In genomic region chr8:93945781-93946180, GRCm38 (mm10) we compare ENCODE assay signal across 23 mouse cellular contexts.
DNase-seq lines count a peak whose midpoint lies in the region; ATAC-seq and TF ChIP-seq lines count a peak whose summit lies in the region.
"Had no signal": no experiment of that assay in that cellular context is flagged by ENCODE, and none has a peak within 500 bp of the region (broad histone marks: within the 10 kb centered on the region; RNA-seq: fewer than 3 reads in every experiment).

No protein-coding gene starts in this region.

- intact Hi-C loops in heart, postnatal 25 days (cut with DNase I): no loop called here

- ATAC-seq in heart, embryonic 12.5 days (ENCODE audit: insufficient number of reproducible peaks, low FRiP score): peak; percentile 37; the same call in 1 of the 2 replicates
- ATAC-seq in hindbrain, embryonic 16.5 days: 0 out of 2 replicates have a peak, but pooled peaks have one; percentile 7
- no peak for ATAC-seq in hindbrain, postnatal 0 days
- ATAC-seq: activated CD4-positive, CD25-positive, alpha-beta regulatory T cell, adult 4 months; forebrain, embryonic 16.5 days; inflammation-experienced regulatory T-cells, adult 6 months had no signal

- H3K27ac ChIP-seq in heart, embryonic 12.5 days (ENCODE audit: poor library complexity, severe bottlenecking): no peak overlapping the region
- H3K27ac ChIP-seq in hindbrain, embryonic 16.5 days (ENCODE audit: low read depth, low read length): no peak overlapping the region
- H3K27ac ChIP-seq in hindbrain, postnatal 0 days: no peak overlapping the region
- H3K27ac ChIP-seq: embryonic facial prominence, embryonic 13.5 days; forebrain, embryonic 12.5 days; gastrocnemius, adult 2 months; hindbrain, embryonic 10.5 days; hindbrain, embryonic 14.5 days had no signal

- peak; percentile 20 for DNase-seq in adrenal gland, adult 2 months
- no peak for DNase-seq in adrenal gland, postnatal 4 days (ENCODE audit: low spot score in 2 of 2)
- no peak for DNase-seq in heart, postnatal 25 days (ENCODE audit: low spot score)
- no peak for DNase-seq in hindbrain, postnatal 0 days (ENCODE audit: low spot score)
- DNase-seq in adipocyte (ENCODE audit: low spot score): peak; percentile 22
- DNase-seq in layer of hippocampus, adult 9-11 months: no peak
- DNase-seq: adrenal gland, postnatal 25 days; cerebellum, adult 18-20 months; cerebellum, adult 9-11 months; cerebellum, postnatal 36 days; gastrocnemius, adult 2 months; gastrocnemius, postnatal 25 days; heart, postnatal 14 days; kidney, adult 8-10 months had no signal

- H3K4me3 ChIP-seq in heart, embryonic 12.5 days: no peak overlapping the region
- no peak overlapping the region for H3K4me3 ChIP-seq in hindbrain, embryonic 16.5 days (ENCODE audit: low read length)
- H3K4me3 ChIP-seq in hindbrain, postnatal 0 days (ENCODE audit: low read length): no peak overlapping the region
- H3K4me3 ChIP-seq: embryonic facial prominence, embryonic 13.5 days; forebrain, embryonic 12.5 days; gastrocnemius, adult 2 months; hindbrain, embryonic 10.5 days had no signal

- 29% methylated on average over 4 of the region's 4 CpGs for WGBS in heart, embryonic 12.5 days
- WGBS in hindbrain, embryonic 16.5 days: 77% methylated on average over 4 of the region's 4 CpGs
- WGBS in hindbrain, postnatal 0 days: 74% methylated on average over 4 of the region's 4 CpGs

- H3K27me3 ChIP-seq in heart, embryonic 12.5 days (replicated peaks): no peaks in the 10 kb centered on the region
- no peaks in the 10 kb centered on the region for H3K27me3 ChIP-seq in hindbrain, embryonic 16.5 days (replicated peaks; ENCODE audit: control insufficient read depth, insufficient read depth, low read length)
- H3K27me3 ChIP-seq in hindbrain, postnatal 0 days (ENCODE audit: insufficient read depth, low read length): no peaks in the 10 kb centered on the region
- H3K27me3 ChIP-seq: embryonic facial prominence, embryonic 13.5 days; forebrain, embryonic 12.5 days had no signal

- 0 out of 2 replicates have a peak, but pooled peaks cover 4% of the 10 kb centered on the region for H3K36me3 ChIP-seq in heart, embryonic 12.5 days
- peaks cover 20% of the 10 kb centered on the region for H3K36me3 ChIP-seq in hindbrain, embryonic 16.5 days (ENCODE audit: control insufficient read depth, insufficient read depth, low read length)
- H3K36me3 ChIP-seq in hindbrain, postnatal 0 days (ENCODE audit: insufficient read depth, low read length): peaks cover 34% of the 10 kb centered on the region

- H3K9ac ChIP-seq in heart, embryonic 12.5 days: no peak overlapping the region
- H3K9ac ChIP-seq in hindbrain, embryonic 16.5 days (ENCODE audit: low read depth, low read length): no peak overlapping the region
- H3K9ac ChIP-seq in hindbrain, postnatal 0 days (replicated peaks; ENCODE audit: low read length): no peak overlapping the region
- H3K9ac ChIP-seq: embryonic facial prominence, embryonic 13.5 days; forebrain, embryonic 12.5 days; hindbrain, embryonic 14.5 days had no signal

- no peak for TF ChIP-seq CTCF in hindbrain, postnatal 0 days (IDR thresholded peaks at IDR 0.05; ENCODE audit: low read depth)

- no peaks in the 10 kb centered on the region for H3K9me3 ChIP-seq in heart, embryonic 12.5 days (replicated peaks)
- H3K9me3 ChIP-seq in hindbrain, embryonic 16.5 days (ENCODE audit: control insufficient read depth, low read length): no peaks in the 10 kb centered on the region
- no peaks in the 10 kb centered on the region for H3K9me3 ChIP-seq in hindbrain, postnatal 0 days (ENCODE audit: low read length)
- H3K9me3 ChIP-seq: embryonic facial prominence, embryonic 13.5 days; forebrain, embryonic 12.5 days; hindbrain, embryonic 10.5 days had no signal

- no peak overlapping the region for H3K4me2 ChIP-seq in heart, embryonic 12.5 days
- no peak overlapping the region for H3K4me2 ChIP-seq in hindbrain, embryonic 16.5 days (ENCODE audit: low read length)
- no peak overlapping the region for H3K4me2 ChIP-seq in hindbrain, postnatal 0 days (ENCODE audit: low read depth, low read length)
- H3K4me2 ChIP-seq: embryonic facial prominence, embryonic 13.5 days; forebrain, embryonic 12.5 days; hindbrain, embryonic 14.5 days had no signal

- peaks cover 35% of the 10 kb centered on the region for H3K4me1 ChIP-seq in heart, embryonic 12.5 days (replicated peaks)
- H3K4me1 ChIP-seq in hindbrain, embryonic 16.5 days (ENCODE audit: control insufficient read depth, insufficient read depth, low read depth, low read length): no peaks in the 10 kb centered on the region
- H3K4me1 ChIP-seq in hindbrain, postnatal 0 days (ENCODE audit: insufficient read depth, low read length): no peaks in the 10 kb centered on the region
- H3K4me1 ChIP-seq: embryonic facial prominence, embryonic 13.5 days; forebrain, embryonic 12.5 days; hindbrain, embryonic 10.5 days had no signal

Comparison
In these comparisons a context has a peak if more than half of its experiments do, and no peak if none do; other contexts are left out.
1. DNase-seq: peak in adrenal gland, adult 2 months (single experiment) and adipocyte (single experiment); none in adrenal gland, postnatal 4 days (0 of 2), heart, postnatal 25 days (single experiment), hindbrain, postnatal 0 days (single experiment) and layer of hippocampus, adult 9-11 months (single experiment).